Mouse (Mus musculus) neutrophil, adult 83 days (primary cell): ENCODE measurements around the gene Ankrd44. TPM values are rescaled to one million over a fixed set of nuclear protein-coding genes. Genes with fewer than 3 reads are reported as not detected.

Experiments
- total RNA-seq, 2 experiments: library from RNA; stranded (reverse); gene quantifications; one replicate each; pipeline ENCODE4 v1.2.4; 2023

Ankrd44 gene
- total RNA-seq: 100 to 1,000 TPM; 250 to 277 TPM

DNA sequence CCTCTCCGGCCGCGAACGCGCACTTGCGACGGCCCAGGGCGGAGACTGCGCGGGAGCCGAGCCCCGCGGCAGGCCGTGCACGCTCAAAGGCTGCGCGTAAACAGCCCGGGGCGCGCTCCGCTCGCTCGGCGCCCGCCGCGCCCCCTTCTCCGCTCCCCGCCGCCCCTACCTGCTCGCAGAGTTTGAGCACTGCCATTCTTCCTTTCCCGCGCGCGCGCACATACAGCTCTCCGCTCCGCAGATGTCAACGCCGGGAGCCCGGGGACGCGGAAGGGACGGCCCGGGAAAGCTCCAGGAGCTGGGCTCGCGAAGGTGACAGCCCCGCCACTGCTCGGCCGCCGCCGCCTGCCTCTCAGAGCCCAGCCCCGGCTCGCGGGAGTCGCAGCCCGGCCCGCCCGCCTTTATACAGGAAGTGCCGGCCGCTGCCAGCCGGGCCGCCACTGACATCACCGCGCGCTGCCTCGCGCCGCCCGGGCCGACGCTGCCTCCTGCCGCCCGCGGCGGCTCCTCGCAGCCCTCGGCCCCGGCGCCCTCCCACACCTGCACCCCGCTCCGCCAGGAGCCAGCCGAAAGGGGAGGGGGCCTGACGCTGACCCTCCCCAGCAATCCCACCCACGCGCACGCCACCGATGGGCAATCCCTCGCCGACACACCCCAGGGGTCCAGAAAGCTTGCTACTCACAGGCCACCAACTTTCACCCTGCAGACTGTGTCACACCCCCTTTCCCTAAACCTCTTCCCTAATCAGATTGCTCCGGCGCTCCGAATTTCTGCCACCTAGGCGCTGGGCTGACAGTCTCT lies at the start of gene Ankrd44:
Gene Ankrd44 (minus strand): TSS at position 417 of the 801 bp plus-strand sequence.

Other genes with a start within 250 kb of the Ankrd44 start
- 100 to 1,000 TPM; 194 to 205 TPM for gene Sf3b1, start 101.1 kb upstream of the Ankrd44 start, total RNA-seq
- 10 to 100 TPM; 27.5 to 28.8 TPM for gene Coq10b, start 126.4 kb upstream of the Ankrd44 start, total RNA-seq
- 10 to 100 TPM; 41.1 to 51.8 TPM for gene Hspe1, start 161.7 kb upstream of the Ankrd44 start, total RNA-seq
- gene Hspd1, start 161.9 kb upstream of the Ankrd44 start, total RNA-seq: 10 to 100 TPM; 55.1 to 72.4 TPM
- 10 to 100 TPM; 34.7 to 37.9 TPM for gene Mob4, start 204.8 kb upstream of the Ankrd44 start, total RNA-seq